Mouse (Mus musculus) limb, embryonic 14.5 days (tissue): ENCODE results near the gene Slc25a22. TPM values are rescaled to one million over a fixed set of nuclear protein-coding genes. Genes with fewer than 3 reads are reported as not detected.

ENCODE experiments used
- ATAC-seq: fragments of 200-750 bp; cut with Nextera tagmentation; 2 replicates; pipeline ENCODE4 v1.8.0; 2017; ENCODE audit warnings: low read depth, moderate number of reproducible peaks, moderate TSS enrichment; ENCODE audit not compliant: low FRiP score
- DNase-seq: peaks from one replicate; pipeline ENCODE4 v3.0.0-alpha.2; 2015; ENCODE audit warnings: low spot score
- H3K27ac ChIP-seq: fragments of 300-500 bp; sonication (generic); replicated peaks from 2 replicates; pipeline ENCODE4 v1.5.1; 2014; ENCODE audit warnings: low read depth, mild to moderate bottlenecking, low read length, moderate library complexity, mixed read lengths
- H3K27me3 ChIP-seq: fragments of 300-500 bp; sonication (generic); 2 replicates; pipeline ENCODE4 v1.6.1; 2014; ENCODE audit warnings: low read length, mixed read lengths; ENCODE audit not compliant: control insufficient read depth, insufficient read depth
- H3K36me3 ChIP-seq: fragments of 300-500 bp; sonication (generic); 2 replicates; pipeline ENCODE4 v1.6.1; 2014; ENCODE audit warnings: mild to moderate bottlenecking, low read length, moderate library complexity, mixed read lengths; ENCODE audit not compliant: control insufficient read depth, insufficient read depth
- H3K4me1 ChIP-seq: fragments of 300-500 bp; sonication (generic); 2 replicates; pipeline ENCODE4 v1.6.1; 2014; ENCODE audit warnings: antibody characterized with exemption, low read length, mixed read lengths; ENCODE audit not compliant: control insufficient read depth, insufficient read depth
- H3K4me2 ChIP-seq: fragments of 300-500 bp; sonication (generic); replicated peaks from 2 replicates; pipeline ENCODE4 v1.6.1; 2014; ENCODE audit warnings: low read depth, mild to moderate bottlenecking, low read length, moderate library complexity; ENCODE audit not compliant: severe bottlenecking
- H3K4me3 ChIP-seq: fragments of 300-500 bp; sonication (generic); replicated peaks from 2 replicates; pipeline ENCODE4 v1.5.1; 2014; ENCODE audit warnings: low read length
- H3K9ac ChIP-seq: fragments of 300-500 bp; sonication (generic); 2 replicates; pipeline ENCODE4 v1.6.1; 2014; ENCODE audit warnings: mild to moderate bottlenecking, low read depth, low read length, moderate library complexity; ENCODE audit not compliant: severe bottlenecking
- H3K9me3 ChIP-seq: fragments of 300-500 bp; sonication (generic); 2 replicates; pipeline ENCODE4 v1.6.1; 2016; ENCODE audit warnings: low read length; ENCODE audit not compliant: control insufficient read depth
- POLR2A ChIP-seq: fragments of 200-500 bp; IDR thresholded peaks from 2 replicates; pipeline ENCODE4 v1.8.0; 2012; ENCODE audit warnings: inconsistent platforms, mild to moderate bottlenecking, moderate library complexity, borderline replicate concordance; ENCODE audit not compliant: insufficient read depth, insufficient read length; ENCODE audit errors: extremely low read depth
- WGBS: fragments of 180-500 bp; shearing (Covaris S2); extraction: QIAGEN DNeasy Blood & Tissue Kit; methylation state at CpG from one replicate; pipeline ENCODE4 v1.1.7; 2014; 5-methylcytosine and 5-hydroxymethylcytosine counted together
- polyA plus RNA-seq, 2 experiments: library from polyadenylated mRNA; depleted of rRNA in 1 of 2; stranded (reverse) in 1 of 2; unstranded in 1 of 2; fragments of >200 nt; fragmentation: Nextera tagmentation in 1 of 2; extraction: Ambion mirVana in 1 of 2; gene quantifications; 2 replicates each; pipeline versions ENCODE4 v1.2.1 to v1.2.3; 2012 to 2014

Gene Slc25a22
- polyA plus RNA-seq, 2 experiments, result 22.8 to 75.1 TPM

DNA sequence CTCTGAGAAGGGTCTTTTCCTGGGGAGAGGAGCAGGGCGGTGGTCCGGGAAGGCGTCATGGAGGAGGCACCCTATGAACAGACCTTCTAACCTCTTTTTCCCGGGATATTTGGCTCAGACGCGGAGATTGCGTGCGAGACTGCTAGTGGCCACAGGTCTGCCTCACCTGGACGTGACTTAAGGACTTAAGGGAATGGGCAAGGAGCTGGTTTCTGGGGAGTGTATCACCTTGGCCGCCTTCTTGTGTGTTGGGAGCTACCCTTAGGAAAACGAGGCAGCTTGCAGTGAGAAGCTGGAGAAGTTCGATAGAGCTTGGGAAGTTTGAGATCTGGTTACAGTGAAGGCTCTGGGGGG is 38.1 kb upstream of the Slc25a22 start:
- ATAC-seq (no peak), DNase-seq (no peak)
- Histone ChIP-seq H3K27ac (peak overlapping the region; percentile 92), H3K4me1 (peaks cover 38% of the 10 kb centered on the region), H3K4me3 (peak overlapping the region; percentile 59), H3K27me3 (no peaks in the 10 kb centered on the region), H3K36me3 (peaks cover 20% of the 10 kb centered on the region), H3K9me3 (no peaks in the 10 kb centered on the region), H3K4me2 (peak overlapping the region; percentile 91), H3K9ac (peak overlapping the region; percentile 96)
- 3% methylated on average over 10 of the region's 12 CpGs for whole genome bisulfite sequencing
- TF ChIP-seq POLR2A, result no peak

DNA sequence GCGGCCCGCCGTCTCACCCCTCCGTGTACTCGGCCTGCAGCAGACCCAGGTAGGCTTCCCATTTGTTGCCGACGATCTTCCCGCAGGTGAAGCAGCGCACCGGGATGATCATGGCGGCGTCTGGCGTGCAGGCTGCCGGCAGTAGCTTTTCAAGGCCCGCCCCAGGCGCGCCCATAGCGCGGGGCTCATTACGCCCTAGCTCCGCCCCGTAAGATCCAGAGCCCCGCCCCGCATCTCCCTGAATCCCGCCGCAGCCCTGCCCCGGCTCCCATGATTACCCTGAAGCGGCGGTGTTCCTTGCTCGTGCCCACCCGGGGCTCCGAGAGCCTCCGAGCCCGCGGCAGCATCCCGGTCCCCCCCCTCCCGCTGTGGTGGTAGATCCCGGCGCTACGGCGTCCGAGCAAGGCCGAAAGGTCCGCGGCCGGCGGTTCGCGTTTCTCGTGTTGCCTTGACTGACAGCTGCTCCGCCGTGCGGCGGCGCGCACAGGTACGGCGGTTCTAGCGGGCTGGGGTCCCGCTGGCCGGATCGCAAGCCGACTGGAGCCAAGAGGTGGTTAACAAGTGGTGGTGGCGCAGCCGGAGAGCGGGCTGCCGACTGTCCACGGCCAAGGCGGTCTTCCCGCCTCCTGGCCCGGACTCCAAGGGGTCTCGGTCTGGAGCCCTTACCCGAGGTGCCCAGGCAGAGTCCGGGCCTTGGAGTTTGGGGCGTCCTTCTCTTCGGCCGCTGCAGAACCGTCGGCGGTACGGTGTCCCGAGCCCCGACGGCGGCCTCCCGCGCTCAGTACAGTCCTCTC is 37.5 kb upstream of the Slc25a22 start, which contains the start of the genes Polr2l and Tspan4:
Gene Polr2l, minus strand, starts transcription at position 122 of the 794 bp plus-strand sequence.
Gene Tspan4, plus strand, starts transcription at position 230 of the 794 bp plus-strand sequence.
- H3K4me3 ChIP-seq, result peak within 1 kb of the TSS; percentile 59
- WGBS, result under 1% methylated on average over 61 of the region's 87 CpGs
- H3K4me1 ChIP-seq, result peaks cover 37% of the 10 kb centered on the region
- peaks cover 26% of the 10 kb centered on the region for H3K36me3 ChIP-seq
- peak; percentile 86 for DNase-seq
- peak; percentile 75 for ATAC-seq
- no peaks in the 10 kb centered on the region for H3K9me3 ChIP-seq
- TF ChIP-seq POLR2A, result no peak
- H3K27ac ChIP-seq, result peak within 1 kb of the TSS; percentile 92
- peak within 1 kb of the TSS; percentile 96 for H3K9ac ChIP-seq
- no peaks in the 10 kb centered on the region for H3K27me3 ChIP-seq
- peak within 1 kb of the TSS; percentile 91 for H3K4me2 ChIP-seq

DNA sequence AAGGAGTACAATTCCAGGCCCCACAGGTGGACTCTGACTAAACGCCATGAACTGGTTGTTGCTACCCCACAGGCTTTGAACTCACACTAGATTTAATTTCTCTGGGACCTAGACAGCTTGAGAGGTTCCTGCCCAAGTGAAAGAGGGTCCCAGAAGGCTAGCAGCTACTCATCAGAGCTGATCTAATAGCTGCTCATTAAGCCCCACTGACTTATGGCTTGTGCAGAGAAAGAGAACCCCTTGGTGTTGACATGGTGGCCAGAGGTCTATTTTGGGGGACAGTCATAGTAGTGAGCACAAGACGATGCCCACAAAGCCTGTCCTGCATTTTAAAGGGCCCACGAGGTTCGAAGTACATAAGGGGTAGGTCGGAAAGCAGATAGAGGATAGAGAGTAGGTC is 36.5 kb upstream of the Slc25a22 start:
- DNase-seq (no peak), ATAC-seq (no peak)
- Histone ChIP-seq H3K4me3 (peak overlapping the region; percentile 59), H3K4me1 (peaks cover 41% of the 10 kb centered on the region), H3K36me3 (peaks cover 36% of the 10 kb centered on the region), H3K27ac (no peak overlapping the region), H3K4me2 (peak overlapping the region; percentile 91), H3K9ac (peak overlapping the region; percentile 96), H3K27me3 (no peaks in the 10 kb centered on the region), H3K9me3 (no peaks in the 10 kb centered on the region)
- TF ChIP-seq POLR2A, result no peak
- 4% methylated on average over 5 of the region's 5 CpGs for WGBS

DNA sequence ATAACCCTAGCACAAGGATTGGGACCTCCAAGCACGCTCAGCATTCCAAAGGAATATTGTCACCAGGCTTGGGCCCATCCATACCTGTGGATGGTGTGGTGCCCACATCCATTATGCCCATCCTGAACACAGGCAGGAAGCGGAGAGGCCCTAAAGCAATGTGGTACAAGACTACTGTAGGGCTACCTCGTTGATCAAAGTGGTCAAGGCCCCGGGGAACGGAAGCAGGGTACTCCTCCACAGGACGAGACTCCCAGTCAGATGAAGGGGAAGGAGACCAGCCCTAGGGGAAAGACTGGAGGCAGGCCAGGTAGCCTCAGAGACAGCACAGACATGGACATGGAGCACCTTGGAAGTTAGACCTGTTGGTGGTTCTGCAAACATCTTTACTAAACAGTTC is 35.1 kb upstream of the Slc25a22 start:
- Histone ChIP-seq H3K36me3 (peaks cover 38% of the 10 kb centered on the region), H3K4me1 (peaks cover 51% of the 10 kb centered on the region), H3K4me3 (no peak overlapping the region), H3K9me3 (no peaks in the 10 kb centered on the region), H3K4me2 (no peak overlapping the region), H3K27me3 (no peaks in the 10 kb centered on the region), H3K9ac (no peak overlapping the region), H3K27ac (no peak overlapping the region)
- ATAC-seq (no peak), DNase-seq (no peak)
- no peak for TF ChIP-seq POLR2A
- WGBS, result 87% methylated on average over 6 of the region's 6 CpGs

DNA sequence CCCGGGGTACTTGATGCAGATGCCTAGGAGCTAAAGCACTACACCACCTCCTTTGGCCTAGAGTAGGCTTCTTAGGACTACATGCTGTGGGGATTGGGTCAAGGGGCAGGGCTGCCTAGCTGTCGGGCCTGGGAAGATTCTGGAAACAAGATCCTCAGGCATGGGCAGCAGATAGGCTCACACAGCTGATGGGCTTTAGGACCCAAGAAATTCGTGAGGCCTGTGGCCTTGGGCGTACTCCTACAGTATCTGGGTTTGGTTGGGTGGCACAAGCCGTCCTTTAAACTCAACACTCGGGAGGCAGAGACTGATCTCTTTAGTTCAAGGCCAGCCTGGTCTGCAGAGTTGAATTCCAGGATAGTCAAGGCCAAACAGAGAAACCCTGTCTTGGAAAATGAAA is 34.5 kb upstream of the Slc25a22 start:
- H3K9me3 ChIP-seq, result no peaks in the 10 kb centered on the region
- no peak overlapping the region for H3K4me2 ChIP-seq
- H3K27ac ChIP-seq, result no peak overlapping the region
- H3K9ac ChIP-seq, result no peak overlapping the region
- DNase-seq, result no peak
- H3K27me3 ChIP-seq, result no peaks in the 10 kb centered on the region
- H3K36me3 ChIP-seq, result peaks cover 38% of the 10 kb centered on the region
- H3K4me3 ChIP-seq, result no peak overlapping the region
- 91% methylated on average over 6 of the region's 6 CpGs for WGBS
- ATAC-seq, result no peak
- no peak for TF ChIP-seq POLR2A
- peaks cover 46% of the 10 kb centered on the region for H3K4me1 ChIP-seq
